Mouse (Mus musculus) cortical plate, adult 2 months (tissue): ENCODE measurements at regions not wholly inside any gene's neighbourhood (a gene's known extent, or its start where the extent isn't known, plus 50 kb on each side); places are given as distances from the start of the nearest gene placed in this dataset.

ENCODE experiments used
- CTCF ChIP-seq: fragments of 200-500 bp; IDR thresholded peaks from 2 replicates; pipeline ENCODE4 v1.5.1; 2011; ENCODE audit warnings: mild to moderate bottlenecking, control low read depth, low read length; ENCODE audit not compliant: insufficient read depth; ENCODE audit errors: extremely low read depth
- POLR2A ChIP-seq: fragments of 200-500 bp; IDR thresholded peaks from 2 replicates; pipeline ENCODE4 v1.6.1; 2011; ENCODE audit warnings: mild to moderate bottlenecking, low read length, control low read depth; ENCODE audit not compliant: insufficient read depth; ENCODE audit errors: extremely low read depth

DNA sequence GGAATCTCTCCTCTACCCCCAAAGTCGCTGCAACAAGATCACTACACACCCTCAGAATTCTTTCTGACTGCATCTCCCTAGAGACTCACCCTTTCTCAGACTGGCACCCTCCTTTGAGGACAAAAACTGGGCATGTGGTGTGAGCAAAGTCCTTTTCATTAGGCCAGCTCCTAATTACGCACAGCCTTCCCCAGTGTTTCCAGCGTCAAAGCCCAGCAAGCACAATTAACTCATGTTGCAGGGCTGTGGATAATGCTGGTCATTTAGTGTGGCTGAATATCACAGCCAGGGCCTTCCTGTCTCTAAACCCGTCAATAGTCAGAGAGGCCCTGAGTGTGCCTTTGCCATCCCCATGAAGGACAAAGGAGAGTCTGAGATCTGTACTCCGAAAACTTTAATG, 114.2 kb upstream of the Arhgap5 start:
- no peak for TF ChIP-seq POLR2A
- TF ChIP-seq CTCF, result no peak
